Mouse (Mus musculus) gastrocnemius, postnatal 36 days (tissue): ENCODE measurements around the gene Prrc2b. TPM values are rescaled to one million over a fixed set of nuclear protein-coding genes. Genes with fewer than 3 reads are reported as not detected.
A peak's percentile ranks its signal among the peaks of the same experiment; 100 is the strongest.

Source experiments
- DNase-seq, 2 experiments: peaks; one replicate each; pipeline ENCODE4 v3.0.0; 2022
- intact Hi-C: fragments of 180-260 bp; cut with DNase I; formaldehyde crosslinking; loops from one replicate; pipeline ENCODE4 v1.15.1; 2025
- long read RNA-seq, 2 experiments: library from polyadenylated mRNA; stranded (forward); transcript quantifications; one replicate each; pipeline ENCODE4 v2.0.0; 2021
- total RNA-seq, 2 experiments: library from RNA; stranded (reverse); gene quantifications; 2 replicates each; pipeline ENCODE4 v1.2.3; 2021

Gene Prrc2b
- 10 to 100 TPM; 69.4 to 70.1 TPM for total RNA-seq
- long read RNA-seq, experiment 1, partial matches to known transcripts = 2 of 15 reads
- long read RNA-seq, experiment 1, other reads (novel, unspliced or antisense) = 13 of 15 reads
- long read RNA-seq, experiment 2, partial matches to known transcripts = 2 of 17 reads
- long read RNA-seq, experiment 2, other reads (novel, unspliced or antisense) = 15 of 17 reads

DNA sequence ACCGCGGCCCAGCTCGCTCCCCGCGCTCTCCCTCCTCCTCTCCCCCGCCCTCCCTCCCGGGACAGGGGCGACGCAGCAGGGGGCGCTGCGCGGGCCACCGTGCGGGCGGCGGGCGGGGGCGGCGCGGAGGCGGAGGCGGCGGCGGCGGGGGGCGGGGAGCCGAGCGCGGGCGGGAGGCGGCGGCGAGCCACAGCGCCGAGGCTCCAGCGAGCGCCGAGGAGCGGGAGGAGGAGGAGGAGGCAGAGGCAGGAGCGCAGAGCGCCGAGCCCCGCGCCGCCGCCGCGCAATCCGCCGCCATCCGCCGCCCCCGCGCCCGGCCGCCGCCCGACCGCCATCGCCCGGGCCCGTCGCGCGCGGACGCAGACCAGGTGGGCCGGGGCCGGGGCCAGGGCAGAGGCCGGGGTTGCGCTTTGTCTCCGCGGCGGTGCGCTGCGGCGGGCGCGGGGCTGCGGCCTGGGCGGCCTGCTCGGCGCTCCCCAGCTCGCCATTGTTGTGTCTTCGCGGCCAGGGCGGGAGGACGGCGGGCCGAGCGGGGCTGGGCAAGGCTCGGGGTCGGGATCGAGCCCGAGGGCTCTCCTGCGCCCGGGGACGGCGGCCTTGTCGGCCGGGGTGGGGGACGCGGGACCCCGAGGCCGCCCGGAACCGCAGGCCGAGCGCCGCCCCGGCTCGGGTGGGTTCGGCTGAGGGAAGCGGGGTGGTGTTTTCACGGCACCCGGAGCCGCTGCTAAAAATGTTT lies at the start of gene Prrc2b:
Prrc2b (plus strand) TSS at position 159 of the 736 bp plus-strand sequence.
- intact Hi-C loops = loop anchor here (1.0 to 5.0 kb wide), 2 partner anchors 40 to 86 kb away; partner anchors contain the start of gene Pomt1
- DNase-seq = peak in 1 of 2 experiments; percentile 56

DNA sequence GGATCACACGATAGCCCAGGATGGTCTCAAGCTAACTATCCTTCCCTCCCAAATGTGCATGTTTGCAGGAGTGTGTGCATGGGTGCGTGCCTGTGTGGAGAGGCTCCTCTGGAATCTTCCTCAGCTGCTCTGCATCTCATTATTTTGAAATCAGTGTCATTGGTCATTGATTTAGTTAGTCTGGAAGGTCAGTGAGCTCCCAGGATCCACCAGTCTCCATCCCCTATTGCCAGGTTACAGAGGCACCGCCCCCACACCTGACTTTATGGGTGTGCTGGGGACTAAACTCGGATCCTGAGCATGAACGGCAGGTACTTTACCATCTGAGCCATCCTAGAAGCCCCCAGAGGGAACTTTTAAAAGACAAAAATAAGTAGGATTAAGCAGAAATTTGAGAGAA lies 47.9 kb upstream of the Prrc2b start:
- intact Hi-C loops = no loop called here
- DNase-seq = no peak

DNA sequence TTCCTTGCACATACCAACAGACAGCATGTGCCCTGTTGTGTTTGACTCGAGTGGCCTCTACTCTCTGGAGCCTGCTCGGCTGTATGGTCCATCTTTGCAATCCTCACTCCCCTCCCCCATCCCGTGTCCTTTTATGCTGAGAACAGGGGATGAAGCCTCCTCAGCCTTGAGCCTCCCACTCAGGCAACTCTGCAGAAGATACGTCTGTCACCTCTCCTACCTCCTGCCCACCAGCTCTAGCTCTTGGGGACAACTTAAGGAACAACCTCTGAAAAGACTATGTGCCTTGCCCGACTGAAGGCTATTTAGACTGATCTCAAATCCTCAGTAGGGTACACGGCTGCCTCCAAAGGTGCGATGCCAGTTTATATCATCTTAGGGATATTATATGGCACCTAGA lies 47.3 kb upstream of the Prrc2b start:
- no peak for DNase-seq

DNA sequence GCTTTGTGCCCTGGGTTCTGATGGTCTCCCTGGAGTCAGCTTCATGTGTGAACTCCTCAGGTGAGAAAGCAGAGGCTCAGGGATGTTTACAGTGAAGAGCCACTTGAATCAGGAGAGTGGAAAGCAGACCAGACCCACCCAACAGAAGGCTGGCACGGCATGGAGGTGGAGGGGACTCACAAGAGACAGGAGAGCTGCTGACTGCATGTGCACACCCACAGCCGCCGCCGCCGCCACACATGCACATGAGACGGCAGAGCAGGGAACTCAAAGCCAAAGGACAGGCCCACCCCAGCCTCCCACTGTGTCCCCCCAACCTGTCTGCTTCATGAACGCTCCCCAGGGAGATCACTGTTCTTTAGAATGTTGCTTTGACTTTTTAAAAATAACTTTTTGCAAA lies 46.8 kb upstream of the Prrc2b start:
- DNase-seq = no peak

More for the DNA sequence above, 47.3 kb upstream of the Prrc2b start:
- intact Hi-C loops = no loop called here

DNA sequence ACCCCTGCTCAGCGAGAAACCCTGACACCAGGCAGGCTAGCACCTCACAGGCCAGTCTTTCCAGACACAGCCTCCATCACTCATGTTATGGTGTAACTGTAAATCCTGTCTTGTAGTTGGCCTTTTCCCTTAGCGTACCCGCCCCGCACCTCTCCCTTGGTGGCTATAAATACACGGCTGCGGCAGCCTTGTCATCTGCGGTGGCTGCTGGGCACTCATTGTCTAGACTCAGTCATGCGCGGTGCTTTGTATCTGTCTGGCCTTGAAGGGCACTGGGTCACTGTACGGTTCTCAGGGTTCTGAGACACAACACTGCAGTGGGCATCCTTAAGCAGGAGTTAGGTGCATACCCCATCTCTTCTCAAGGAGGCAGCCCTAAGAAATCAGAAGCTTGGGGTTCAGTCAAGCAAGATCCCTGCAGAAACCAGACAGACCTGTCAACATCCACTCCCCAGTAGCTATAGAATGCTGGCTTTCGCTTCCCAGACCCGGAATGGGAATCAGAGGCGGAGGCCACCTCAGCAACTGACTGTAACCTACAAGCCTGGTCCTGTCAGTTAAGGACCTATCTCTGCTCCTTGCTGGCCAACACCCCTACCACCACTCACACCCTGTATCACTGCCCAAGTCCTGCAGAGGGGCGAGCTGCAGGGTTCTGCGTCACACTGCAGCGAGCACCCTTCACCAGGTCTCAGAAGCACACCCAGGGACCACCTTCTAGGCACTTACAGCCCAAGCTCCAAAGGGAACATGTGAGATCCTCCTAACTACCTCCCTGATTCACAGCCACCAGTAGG lies 45.6 kb upstream of the Prrc2b start:
- intact Hi-C loops = no loop called here
- DNase-seq = no peak

More for the DNA sequence above, 46.8 kb upstream of the Prrc2b start:
- intact Hi-C loops = no loop called here

DNA sequence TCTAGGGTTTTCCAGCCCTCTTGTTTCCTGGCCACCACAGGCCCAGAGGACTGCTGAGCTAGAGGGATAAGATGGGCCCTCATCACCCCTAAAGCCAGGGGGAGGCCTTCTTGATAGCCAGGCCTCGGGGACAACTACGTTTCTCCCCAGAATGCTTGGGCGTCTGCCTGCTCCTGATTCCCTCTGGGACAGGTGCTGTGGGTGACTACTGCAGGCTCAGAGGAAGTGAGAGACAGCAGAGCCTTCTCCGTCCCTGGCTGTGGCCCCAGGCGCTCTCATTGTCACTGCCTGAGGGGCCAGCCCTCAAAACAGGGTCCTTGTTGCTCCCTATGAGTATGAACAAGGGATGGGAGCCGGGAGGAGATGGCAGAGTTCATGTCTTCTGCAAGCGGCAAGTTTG lies 45.0 kb upstream of the Prrc2b start:
- no peak for DNase-seq
- intact Hi-C loops = no loop called here

DNA sequence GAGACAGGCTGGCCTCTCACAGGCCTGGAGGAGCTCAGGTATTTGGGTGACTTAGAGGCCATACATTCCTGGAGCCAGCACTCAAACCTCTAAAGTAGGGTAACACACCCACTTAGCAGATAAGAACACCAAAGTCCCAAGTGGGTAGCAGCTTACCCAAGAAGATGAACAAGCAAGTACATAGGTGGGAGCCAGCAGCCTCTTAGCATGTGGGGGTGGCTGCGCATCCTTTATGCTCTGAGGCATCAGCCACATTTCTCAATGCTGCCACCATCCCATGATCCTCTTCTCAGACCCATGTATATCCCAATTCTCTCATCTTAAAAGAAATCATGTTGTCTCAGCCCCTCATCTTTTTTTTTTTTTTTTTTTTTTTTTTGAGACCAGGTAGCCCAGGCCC lies 39.6 kb upstream of the Prrc2b start:
- intact Hi-C loops = no loop called here
- DNase-seq = no peak

DNA sequence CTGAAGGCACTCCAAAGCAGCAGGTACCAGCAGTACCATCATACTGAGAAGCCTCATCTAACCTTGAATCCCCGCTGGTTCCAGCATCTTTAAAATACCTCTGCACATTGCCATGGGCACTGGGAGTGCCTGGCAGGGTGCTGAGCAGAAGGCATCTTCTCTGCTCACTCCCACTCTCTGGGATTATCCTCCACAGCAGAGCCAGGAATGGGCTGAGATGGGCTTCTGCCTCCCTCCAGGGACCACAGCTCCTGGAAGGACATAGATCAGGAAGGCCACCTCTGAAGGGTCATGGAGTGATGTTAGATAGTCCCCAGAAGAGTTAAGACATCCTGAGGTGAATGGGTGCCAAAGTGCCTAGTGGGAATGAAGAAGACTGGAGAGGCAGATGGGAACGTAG lies 38.3 kb upstream of the Prrc2b start:
- DNase-seq = no peak
- intact Hi-C loops = no loop called here

DNA sequence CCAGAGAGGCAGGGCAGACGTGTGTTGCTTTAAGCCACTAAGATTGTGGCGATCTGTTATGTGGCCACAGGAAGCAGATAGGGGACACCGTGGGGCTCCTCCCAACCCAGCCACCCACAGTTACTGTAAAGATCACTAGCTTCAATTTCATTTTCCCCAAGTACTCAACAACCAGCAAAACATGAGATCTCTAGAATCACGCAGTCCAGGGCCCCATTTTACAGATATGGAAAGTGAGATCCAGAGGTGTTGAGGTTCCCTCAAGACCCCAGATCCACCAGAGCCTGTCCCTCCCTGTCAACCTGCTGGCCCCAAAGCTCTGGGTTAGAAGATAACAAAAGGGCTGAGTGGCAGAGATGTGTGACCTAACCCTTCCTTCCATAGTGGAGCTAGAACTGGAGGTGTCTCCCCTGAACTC lies 35.0 kb upstream of the Prrc2b start:
- DNase-seq = no peak
- intact Hi-C loops = no loop called here

DNA sequence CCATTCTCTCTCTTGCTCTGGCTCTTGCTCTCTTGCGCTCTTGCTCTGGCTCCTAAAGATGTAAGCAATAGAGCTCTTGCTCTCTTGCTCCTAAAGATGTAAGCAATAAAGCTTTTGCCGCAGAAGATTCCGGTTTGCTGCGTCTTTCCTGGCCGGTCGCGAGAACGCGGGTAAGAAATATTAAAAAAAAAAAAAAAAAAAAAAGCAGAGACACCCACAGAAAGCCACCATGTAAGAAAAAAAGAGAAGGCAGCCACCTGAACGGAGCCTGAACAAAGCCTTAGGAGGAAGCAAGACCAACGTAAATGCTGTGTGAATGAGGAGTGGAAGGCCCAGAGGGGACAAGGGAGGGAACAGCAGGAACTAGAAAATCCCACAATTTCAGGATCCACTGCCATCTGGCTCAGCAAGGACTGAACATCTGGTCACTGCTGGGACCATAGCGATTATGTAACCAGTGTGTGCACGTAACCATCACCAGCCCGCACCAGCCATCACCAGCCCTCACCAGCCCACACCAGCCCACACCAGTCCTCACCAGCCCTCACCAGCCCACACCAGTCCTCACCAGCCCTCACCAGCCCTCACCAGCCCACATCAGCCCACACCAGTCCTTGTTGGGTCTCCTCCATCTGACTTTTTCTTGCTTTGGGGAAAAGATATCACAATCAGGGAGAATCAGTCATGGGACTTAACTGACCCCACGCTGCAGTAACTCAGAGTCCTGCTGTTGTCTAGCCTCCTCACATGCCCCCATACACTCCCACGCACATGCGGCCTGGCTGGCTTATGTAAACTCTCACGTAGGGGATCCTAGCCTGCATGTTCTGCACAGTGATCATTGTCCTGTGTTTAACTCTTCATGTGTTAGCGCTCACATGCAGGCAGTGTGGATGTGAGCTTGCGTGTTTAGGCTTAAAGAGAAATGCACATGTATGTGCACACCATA lies 30.8 kb upstream of the Prrc2b start:
- intact Hi-C loops = no loop called here
- DNase-seq = peak; percentile 45 to 57

DNA sequence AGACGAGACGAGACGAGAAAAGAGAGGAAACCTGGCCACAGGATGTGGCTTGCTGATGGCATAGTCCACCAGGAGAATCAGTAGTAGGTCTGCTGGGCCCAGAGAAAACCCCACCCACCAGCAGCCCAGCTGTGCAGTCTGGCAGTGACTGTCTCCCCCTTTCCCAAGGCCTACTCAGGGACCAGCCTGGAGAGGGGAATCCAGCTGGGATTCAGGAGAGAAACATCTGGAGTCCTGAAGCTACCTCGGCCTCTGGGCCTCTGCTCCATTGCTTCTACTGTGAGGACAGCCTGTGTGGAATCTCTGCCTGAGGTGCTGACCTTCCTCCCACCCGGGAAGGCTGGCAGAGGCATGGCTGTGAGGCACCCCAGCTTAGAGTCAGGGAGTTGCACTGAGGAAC lies 29.7 kb upstream of the Prrc2b start:
- intact Hi-C loops = no loop called here
- DNase-seq = no peak

DNA sequence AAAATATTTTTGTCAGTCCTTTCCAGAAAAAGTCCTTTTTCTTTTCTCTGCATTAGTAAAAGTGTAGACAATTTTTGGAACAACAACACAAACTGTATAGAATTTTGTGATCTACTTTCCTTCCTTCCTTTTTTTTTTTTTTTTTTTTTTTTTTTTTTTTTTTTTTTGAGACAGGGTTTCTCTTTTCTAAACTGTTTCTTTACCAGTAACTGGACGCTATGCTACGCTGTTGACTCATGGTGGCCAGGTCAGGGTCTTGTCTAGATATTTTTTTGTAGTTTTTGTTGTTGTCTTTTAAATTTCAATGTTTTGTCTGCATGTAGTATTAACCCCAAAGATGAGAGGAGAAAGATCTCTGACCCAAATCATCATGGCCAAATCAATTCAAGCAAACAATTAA lies 29.1 kb upstream of the Prrc2b start:
- intact Hi-C loops = no loop called here
- no peak for DNase-seq

DNA sequence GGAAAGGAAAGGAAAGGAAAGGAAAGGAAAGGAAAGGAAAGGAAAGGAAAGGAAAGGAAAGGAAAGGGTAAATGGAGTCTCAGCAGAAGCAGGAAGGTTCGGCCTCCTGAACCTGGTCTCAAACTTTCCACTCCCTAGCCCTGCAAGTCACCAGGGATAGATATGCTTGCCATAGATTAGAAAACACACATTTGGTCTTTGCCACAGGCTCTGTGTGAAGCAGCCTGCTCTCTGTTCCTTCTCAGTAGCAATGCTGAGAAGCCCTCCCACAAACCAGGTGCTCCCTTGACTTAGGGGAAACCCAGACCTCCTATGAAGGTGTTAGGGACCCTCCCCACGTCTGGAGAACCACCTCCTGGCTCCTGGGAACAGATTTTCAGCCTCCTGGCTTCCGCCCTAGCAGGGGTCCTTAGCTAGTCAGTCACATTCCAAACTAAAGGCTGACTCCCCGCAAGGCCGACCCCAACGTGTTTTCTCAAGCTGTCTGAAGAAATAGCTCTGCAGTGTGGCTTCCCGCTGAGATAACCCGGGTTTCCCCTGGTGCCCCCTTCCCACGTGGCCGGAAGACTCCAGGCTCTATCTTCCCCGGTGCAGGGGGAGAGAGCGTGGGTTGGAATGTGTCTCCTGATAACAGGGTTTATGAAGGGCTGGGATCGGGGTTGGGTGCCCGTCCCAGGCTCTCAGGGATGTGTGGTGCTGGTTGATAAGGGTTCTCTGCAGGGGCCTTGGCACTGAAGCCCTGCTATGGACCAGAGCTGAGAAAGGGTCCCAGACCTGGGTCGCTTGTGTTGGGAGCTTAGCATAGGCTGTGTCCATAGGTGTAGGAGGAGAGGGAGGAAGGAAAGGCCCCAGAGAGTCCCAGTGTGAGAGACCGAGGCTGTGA lies 23.0 kb upstream of the Prrc2b start:
- intact Hi-C loops = loop anchor here (2.0 kb wide), 1 partner anchor 29 kb away; no protein-coding TSS in a partner anchor
- no peak for DNase-seq

DNA sequence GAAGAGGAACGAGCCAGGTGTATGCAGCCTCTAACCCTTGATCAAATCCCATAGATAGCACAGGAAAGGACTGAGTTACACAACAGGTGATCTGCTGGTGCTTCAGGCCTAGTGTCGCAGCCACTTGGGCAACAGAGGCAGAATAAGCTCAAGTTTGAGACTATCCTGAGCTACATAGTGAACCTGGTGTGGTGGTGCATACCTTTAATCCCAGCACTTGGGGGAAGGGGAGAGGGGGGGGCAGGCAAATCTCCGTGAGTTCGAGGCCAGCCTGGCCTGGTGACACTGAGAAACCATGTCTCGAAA lies 22.4 kb upstream of the Prrc2b start:
- intact Hi-C loops = no loop called here
- DNase-seq = no peak

DNA sequence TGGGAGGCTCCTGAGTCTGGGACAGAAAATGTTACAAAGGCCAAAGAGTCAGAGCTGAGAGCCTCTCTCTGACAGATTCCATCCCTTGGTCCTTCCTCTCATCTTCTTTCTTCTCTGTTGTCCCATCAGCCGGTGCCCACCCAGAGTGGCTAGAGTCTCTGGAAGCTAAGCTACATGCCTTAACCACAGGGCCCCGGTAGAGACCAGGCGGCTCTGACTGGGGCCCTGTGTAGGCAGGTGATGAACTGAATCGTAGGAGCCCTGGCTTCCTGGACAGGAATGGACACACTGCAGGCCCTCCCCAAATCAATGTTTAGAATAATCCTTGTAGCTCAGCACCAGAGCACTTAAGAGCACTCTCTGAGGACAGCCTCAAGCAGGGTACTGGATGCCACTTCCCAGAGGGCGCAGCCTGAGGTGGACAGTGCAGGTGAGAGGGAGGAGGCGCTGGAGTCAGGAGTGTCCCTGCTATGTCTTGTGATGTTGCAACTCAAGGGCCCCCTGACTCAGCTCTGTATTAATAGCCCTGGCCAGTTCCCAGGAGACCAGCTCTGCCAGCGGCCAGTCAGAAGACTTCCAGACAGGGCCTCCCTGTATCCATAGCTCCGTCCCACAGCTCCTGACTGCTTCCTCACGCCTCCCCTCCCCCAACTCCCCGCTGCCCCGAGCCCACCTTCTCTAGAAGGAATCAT lies 21.4 kb upstream of the Prrc2b start:
- peak; percentile 64 to 68 for DNase-seq
- intact Hi-C loops = loop anchor here (5.0 to 10.0 kb wide), 4 partner anchors 42 to 225 kb away; partner anchors contain the start of genes Ciz1 and Dnm1

DNA sequence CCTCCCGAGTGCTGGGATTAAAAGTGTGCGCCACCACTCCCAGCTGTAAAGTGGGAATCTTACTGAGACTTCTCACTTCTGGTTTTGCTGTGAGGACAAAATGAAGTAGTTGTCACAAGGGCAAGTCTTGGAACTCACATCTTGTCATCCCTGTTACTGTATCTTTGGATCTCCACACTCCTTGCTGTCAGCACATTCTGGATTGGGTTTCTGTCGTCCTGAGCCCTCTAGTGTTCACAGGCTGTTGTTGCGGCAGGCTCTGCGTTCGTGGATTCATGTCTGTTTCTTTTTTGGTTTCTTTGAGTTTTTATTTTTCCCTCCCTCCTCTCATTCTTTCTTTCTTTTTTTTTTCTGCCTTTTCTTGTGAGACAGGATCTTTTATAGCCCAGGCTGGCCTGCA lies 20.4 kb upstream of the Prrc2b start:
- intact Hi-C loops = loop anchor here (5.0 to 10.0 kb wide), 4 partner anchors 43 to 224 kb away; partner anchors contain the start of genes Ciz1 and Dnm1
- peak in 1 of 2 experiments; percentile 42 for DNase-seq

DNA sequence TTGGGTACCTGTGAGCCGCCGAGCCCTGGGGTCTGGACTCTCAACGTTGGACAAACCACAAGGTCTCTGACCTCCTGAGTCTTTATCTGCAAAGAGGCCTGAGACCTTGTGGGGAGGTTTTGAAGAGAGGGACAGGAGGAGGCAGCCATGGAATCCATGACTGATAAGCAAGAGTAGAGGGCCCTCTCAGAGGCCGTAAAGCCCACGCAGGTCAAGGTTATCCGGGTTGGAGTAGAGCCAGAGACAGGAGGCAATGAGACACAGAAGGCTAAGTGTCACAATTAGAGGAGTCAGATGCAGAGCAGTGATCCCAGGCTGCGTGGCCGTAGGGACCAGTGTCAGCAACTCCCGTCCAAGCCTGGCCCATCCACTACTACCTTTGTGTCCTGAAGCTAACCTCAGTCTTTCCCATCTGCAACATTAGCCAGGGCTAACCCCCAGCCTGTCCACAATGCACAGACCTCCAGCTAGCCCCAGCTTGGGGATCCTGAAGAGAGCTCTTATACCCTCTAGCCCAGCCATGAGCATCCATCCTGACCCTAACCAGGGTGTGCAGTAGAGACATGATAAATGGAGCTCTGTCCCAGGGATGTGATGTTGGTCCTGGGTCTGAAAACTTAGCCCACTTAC lies 19.6 kb upstream of the Prrc2b start:
- intact Hi-C loops = loop anchor here (5.0 to 10.0 kb wide), 4 partner anchors 44 to 223 kb away; partner anchors contain the start of genes Ciz1 and Dnm1
- no peak for DNase-seq
